Mouse (Mus musculus) bone marrow macrophage, adult 2 months (primary cell): ENCODE results near the gene Drap1.

ENCODE experiments used
- CTCF ChIP-seq: IDR thresholded peaks from 2 replicates; pipeline ENCODE4 v1.5.1; 2012; ENCODE audit warnings: low read depth, mild to moderate bottlenecking, low read length, moderate library complexity
- POLR2A ChIP-seq: IDR thresholded peaks from 2 replicates; pipeline ENCODE4 v1.6.1; 2012; ENCODE audit warnings: mild to moderate bottlenecking, low read depth, low read length, borderline replicate concordance

DNA sequence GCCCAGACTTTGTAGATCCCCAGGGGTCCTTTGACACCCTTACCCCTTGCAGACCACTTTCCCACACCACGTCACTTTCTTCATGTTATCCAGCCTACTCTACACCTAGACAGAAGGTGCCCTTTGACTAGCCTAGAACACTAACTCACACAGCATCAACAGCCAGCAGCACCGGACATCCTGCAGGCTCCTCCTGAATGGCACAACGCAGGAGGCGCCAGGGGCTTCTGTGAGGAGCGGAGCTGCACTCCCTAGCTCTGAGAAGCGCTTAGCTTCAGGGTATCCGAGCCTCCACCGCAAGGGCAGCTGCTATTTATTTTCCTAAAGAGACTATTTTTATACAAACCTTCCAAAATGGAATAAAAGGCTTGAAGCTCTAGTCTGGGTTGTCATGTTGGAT, 30.8 kb upstream of the Drap1 start:
- TF ChIP-seq CTCF: no peak
- no peak for TF ChIP-seq POLR2A
